Mouse (Mus musculus) olfactory bulb, adult 2 months (tissue): ENCODE measurements at regions not wholly inside any gene's neighbourhood (a gene's known extent, or its start where the extent isn't known, plus 50 kb on each side); places are given as distances from the start of the nearest gene placed in this dataset.

Experiments
- H3K27ac ChIP-seq: fragments of 200-500 bp; 2 replicates; pipeline ENCODE4 v1.5.1; 2012; ENCODE audit warnings: low read depth, low read length; ENCODE audit not compliant: insufficient read depth
- H3K4me1 ChIP-seq: fragments of 200-500 bp; 2 replicates; pipeline ENCODE4 v1.6.1; 2012; ENCODE audit warnings: low read length; ENCODE audit not compliant: control insufficient read depth, insufficient read depth
- H3K4me3 ChIP-seq: fragments of 200-500 bp; 2 replicates; pipeline ENCODE4 v1.5.1; 2012; ENCODE audit warnings: mild to moderate bottlenecking, low read depth, low read length, moderate library complexity; ENCODE audit not compliant: insufficient read depth
- CTCF ChIP-seq: fragments of 200-500 bp; IDR thresholded peaks from 2 replicates; pipeline ENCODE4 v1.5.1; 2012; ENCODE audit warnings: low read depth, mild to moderate bottlenecking, low read length, moderate library complexity; ENCODE audit not compliant: insufficient read depth
- POLR2A ChIP-seq: fragments of 200-500 bp; IDR thresholded peaks from 2 replicates; pipeline ENCODE4 v1.6.1; 2012; ENCODE audit warnings: mild to moderate bottlenecking, low read depth, low read length, moderate library complexity; ENCODE audit not compliant: insufficient read depth
- WGBS: fragments of 180-500 bp; shearing (Covaris S2); methylation state at CpG from one replicate; pipeline ENCODE4 v1.1.7; 2018; 5-methylcytosine and 5-hydroxymethylcytosine counted together

DNA sequence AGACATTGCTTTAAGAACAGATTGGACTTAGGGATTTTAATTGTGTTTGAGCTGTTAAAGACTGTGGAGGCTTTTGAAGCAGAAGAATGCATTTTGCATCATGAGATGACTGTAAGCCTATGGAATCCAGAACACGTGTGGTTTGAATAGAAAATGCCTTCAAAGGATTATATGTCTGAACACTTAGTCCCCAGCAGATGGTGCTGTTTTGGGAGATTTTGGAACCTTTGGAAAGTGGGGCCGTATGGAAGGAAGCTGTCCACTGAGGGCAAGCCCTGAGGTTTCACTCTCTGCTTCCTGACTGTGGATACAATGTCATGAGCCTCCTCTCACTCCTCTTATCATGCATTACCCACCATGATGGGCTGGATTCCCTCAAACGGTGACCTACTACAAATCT lies 168.4 kb upstream of the Irx4 start:
- H3K4me3 ChIP-seq: no peak overlapping the region
- 56% methylated on average over 3 of the region's 3 CpGs for WGBS
- no peaks in the 10 kb centered on the region for H3K4me1 ChIP-seq
- TF ChIP-seq POLR2A (no peak), CTCF (no peak)
- H3K27ac ChIP-seq: no peak overlapping the region

DNA sequence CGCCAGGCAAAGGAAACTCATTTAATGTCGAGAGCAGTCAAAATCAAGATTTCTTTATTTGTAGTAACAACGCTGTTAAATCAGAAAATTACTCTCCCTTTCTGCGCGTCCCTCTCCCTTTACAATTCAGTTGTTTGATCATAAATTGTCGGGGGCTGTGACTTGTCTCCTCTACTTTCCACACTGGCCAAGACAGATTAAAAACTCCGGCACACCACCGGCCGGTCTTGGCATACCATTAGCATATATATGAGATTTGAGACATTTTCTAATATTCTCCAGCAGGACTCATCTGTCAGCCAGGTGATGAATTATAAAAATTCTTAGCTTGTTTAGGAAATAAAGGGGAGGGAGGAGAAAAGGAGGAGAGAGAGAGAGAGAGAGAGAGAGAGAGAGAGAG lies 162.8 kb upstream of the Irx4 start:
- Histone ChIP-seq H3K27ac (no peak overlapping the region), H3K4me3 (no peak overlapping the region), H3K4me1 (no peaks in the 10 kb centered on the region)
- WGBS: 87% methylated on average over 9 of the region's 9 CpGs
- TF ChIP-seq CTCF (no peak), POLR2A (no peak)

DNA sequence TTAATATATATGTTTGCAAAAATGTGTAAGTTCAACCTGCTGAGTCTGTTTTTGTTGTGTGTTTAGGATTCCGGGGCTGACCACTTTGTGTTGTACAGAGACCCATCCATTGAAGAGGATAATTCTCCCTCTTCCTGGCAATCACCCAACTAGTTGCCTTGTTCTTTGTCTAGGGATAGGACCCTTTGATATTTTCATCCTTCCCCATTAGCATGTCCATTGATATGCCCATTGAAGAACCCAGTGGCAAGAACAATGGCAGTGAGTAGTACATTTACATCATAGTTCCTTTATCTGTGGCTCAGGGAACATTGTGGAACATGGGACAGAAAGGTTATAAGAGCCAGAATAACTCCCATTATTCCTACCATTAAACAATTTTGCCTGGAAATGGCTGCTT lies 160.9 kb upstream of the Irx4 start:
- Histone ChIP-seq H3K27ac (no peak overlapping the region), H3K4me3 (no peak overlapping the region), H3K4me1 (no peaks in the 10 kb centered on the region)
- TF ChIP-seq CTCF: no peak
- no peak for TF ChIP-seq POLR2A
- 45% methylated on average over 1 of the region's 1 CpGs for WGBS

DNA sequence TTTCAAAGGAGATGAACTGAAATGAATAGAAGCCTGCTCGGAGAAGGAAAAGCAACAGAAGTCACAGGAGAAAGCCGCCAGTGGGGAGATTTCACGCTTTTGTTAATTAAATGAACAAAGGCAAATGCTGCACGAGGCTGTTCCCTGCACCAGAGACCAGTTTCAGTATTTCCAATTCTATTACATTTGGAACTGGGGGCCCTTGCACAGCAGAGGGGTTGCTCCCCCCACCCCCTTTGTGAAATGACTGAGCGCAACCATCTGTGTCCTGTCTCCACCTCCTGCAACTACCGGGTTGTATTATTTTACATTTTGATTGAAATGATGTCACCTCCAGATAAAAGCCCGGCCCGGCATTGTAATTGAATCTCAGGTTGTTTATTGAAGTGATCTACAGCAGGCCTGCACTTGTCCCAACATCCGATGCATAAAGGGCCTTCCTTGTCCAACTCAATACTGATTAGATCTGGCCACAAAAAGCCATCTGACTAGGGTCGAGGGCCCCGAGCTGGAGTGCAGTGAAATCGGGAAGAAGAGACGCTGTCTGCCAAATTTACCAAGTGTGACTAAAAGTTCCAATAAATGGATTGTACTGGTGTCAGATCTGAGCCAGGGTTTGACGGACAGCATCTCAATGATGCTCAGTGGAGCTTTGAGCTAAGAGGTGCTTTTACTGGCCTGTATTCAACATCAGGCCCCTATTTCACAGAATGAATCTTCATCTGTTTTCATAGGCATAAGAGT lies 152.9 kb upstream of the Irx4 start:
- no peak for TF ChIP-seq CTCF
- no peak for TF ChIP-seq POLR2A
- Histone ChIP-seq H3K27ac (no peak overlapping the region), H3K4me1 (no peaks in the 10 kb centered on the region), H3K4me3 (no peak overlapping the region)
- WGBS: 67% methylated on average over 14 of the region's 14 CpGs

DNA sequence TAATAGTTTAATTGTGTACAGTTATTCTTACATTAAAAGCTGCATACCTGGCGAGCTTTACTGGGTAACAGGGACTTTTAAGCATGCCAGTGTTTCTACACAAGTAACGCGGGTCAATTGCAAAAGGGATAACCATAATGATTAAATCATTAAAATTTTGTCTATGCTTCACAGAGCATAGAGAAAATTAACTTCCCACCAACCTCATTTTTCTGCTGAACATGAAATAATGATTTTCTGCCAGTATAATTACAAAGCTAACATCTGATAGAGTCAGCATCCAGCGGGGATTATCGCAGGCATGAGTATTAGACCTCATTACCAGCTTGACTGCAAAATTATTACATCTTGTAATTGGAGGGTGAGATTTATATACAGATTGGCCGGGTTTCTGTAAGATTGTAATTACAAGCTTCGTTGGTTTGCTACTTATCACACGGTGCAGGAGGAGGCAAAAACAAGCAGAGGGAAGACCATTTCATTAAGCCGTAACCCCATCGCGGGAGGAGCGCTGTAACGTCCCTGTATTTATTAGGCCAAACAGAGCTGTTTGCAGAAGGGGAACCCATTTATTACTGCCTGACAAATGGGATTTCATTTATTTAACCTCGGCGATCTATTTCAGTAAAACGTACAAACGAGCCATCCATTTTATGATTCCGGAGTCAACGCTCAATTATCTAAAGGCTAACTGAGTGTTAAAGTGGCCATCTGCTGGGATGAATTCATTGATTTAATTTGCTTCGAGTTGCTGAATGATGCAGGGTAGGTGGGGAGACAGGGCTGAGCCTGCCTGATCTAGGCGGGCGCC lies 143.3 kb upstream of the Irx4 start:
- H3K4me1 ChIP-seq: peaks cover 7% of the 10 kb centered on the region; the same call in 1 of the 2 replicates
- 0 out of 2 replicates have a peak overlapping the region, but pooled peaks have one; percentile 13 for H3K4me3 ChIP-seq
- WGBS: 15% methylated on average over 22 of the region's 22 CpGs
- TF ChIP-seq POLR2A: no peak
- no peak for TF ChIP-seq CTCF
- H3K27ac ChIP-seq: no peak overlapping the region

GRCm38 (mm10) chr13:73117633-73118076 lies 142.6 kb upstream of the Irx4 start:
- Histone ChIP-seq H3K4me1 (peaks cover 7% of the 10 kb centered on the region; the same call in 1 of the 2 replicates), H3K27ac (no peak overlapping the region), H3K4me3 (0 out of 2 replicates have a peak overlapping the region, but pooled peaks have one; percentile 13)
- no peak for TF ChIP-seq CTCF
- 19% methylated on average over 15 of the region's 15 CpGs for WGBS

- 93% methylated on average over 1 of the region's 1 CpGs for WGBS
These were observed 137.3 kb upstream of the Irx4 start for GRCm38 (mm10) chr13:73122945-73123344.

DNA sequence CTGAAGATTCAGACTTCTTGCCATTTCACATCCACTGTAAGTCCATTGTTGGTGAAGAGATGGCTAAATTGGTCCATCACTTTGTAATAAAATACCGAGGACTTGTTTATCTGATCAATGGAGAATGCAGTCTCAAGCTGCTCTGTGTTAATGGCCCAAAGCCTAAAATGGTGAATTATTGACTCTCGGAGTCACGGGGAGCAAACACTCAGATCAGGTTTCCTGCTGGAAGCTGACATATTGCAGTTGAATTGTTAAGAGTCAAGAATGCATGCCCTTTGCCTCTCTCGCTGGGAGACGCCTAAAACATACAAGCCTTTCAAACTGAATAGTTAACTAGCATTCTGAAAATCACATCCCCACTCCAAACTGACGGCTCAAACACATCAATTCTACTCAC lies 129.0 kb upstream of the Irx4 start:
- WGBS: 86% methylated on average over 6 of the region's 6 CpGs
- H3K27ac ChIP-seq: no peak overlapping the region
- no peak for TF ChIP-seq POLR2A
- TF ChIP-seq CTCF: no peak
- H3K4me1 ChIP-seq: no peaks in the 10 kb centered on the region
- H3K4me3 ChIP-seq: no peak overlapping the region

More at GRCm38 (mm10) chr13:73122945-73123344, 137.3 kb upstream of the Irx4 start:
- TF ChIP-seq CTCF (no peak), POLR2A (no peak)
- Histone ChIP-seq H3K4me3 (no peak overlapping the region), H3K4me1 (peaks cover 2% of the 10 kb centered on the region; the same call in 1 of the 2 replicates), H3K27ac (no peak overlapping the region)

DNA sequence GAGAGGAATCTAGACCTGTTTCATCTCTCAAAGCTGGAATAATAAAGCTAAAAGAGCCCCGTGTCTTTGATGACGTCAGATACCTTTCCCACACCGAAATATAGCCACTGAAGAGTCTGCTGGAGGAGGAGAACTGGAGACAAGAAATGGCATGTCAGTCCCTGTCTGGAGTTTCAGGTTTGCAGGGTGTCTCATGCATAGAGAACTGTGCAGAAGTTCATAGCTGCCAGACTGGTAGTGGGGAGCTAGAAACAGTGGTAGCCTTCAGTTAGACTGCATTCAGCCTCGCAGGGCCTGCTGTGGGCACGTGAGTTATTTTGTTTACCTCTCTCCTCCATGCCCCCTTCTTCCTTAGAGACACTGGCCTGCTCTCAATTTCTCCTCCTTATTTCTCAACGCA lies 127.5 kb upstream of the Irx4 start:
- WGBS: 82% methylated on average over 6 of the region's 6 CpGs
- TF ChIP-seq CTCF: no peak
- TF ChIP-seq POLR2A: no peak
- H3K4me3 ChIP-seq: no peak overlapping the region
- H3K4me1 ChIP-seq: no peaks in the 10 kb centered on the region
- H3K27ac ChIP-seq: no peak overlapping the region
